Mouse (Mus musculus) lung, embryonic 14.5 days (tissue): ENCODE measurements around the gene Zfp747. TPM values are rescaled to one million over a fixed set of nuclear protein-coding genes. Genes with fewer than 3 reads are reported as not detected.

Experiments used
- ATAC-seq: fragments of 200-750 bp; cut with Nextera tagmentation; 2 replicates; pipeline ENCODE4 v1.8.0; 2017; ENCODE audit warnings: mild to moderate bottlenecking, moderate TSS enrichment, moderate library complexity; ENCODE audit not compliant: insufficient read depth
- DNase-seq: peaks from one replicate; pipeline ENCODE4 v3.0.0-alpha.2; 2015
- H3K27ac ChIP-seq: fragments of 300-500 bp; sonication (generic); 2 replicates; pipeline ENCODE4 v1.5.1; 2014; ENCODE audit warnings: low read depth, mild to moderate bottlenecking, moderate library complexity
- H3K27me3 ChIP-seq: fragments of 300-500 bp; sonication (generic); 2 replicates; pipeline ENCODE4 v1.6.1; 2014; ENCODE audit warnings: low read length, control low read depth; ENCODE audit not compliant: insufficient read depth
- H3K36me3 ChIP-seq: fragments of 300-500 bp; sonication (generic); 2 replicates; pipeline ENCODE4 v1.6.1; 2014; ENCODE audit warnings: control low read depth; ENCODE audit not compliant: insufficient read depth
- H3K4me1 ChIP-seq: fragments of 300-500 bp; sonication (generic); 2 replicates; pipeline ENCODE4 v1.6.1; 2014; ENCODE audit warnings: antibody characterized with exemption, control low read depth; ENCODE audit not compliant: insufficient read depth
- H3K4me2 ChIP-seq: fragments of 300-500 bp; sonication (generic); 2 replicates; pipeline ENCODE4 v1.6.1; 2014; ENCODE audit warnings: mild to moderate bottlenecking
- H3K4me3 ChIP-seq: fragments of 300-500 bp; sonication (generic); 2 replicates; pipeline ENCODE4 v1.5.1; 2014; ENCODE audit warnings: low read depth, low read length
- H3K9ac ChIP-seq: fragments of 300-500 bp; sonication (generic); 2 replicates; pipeline ENCODE4 v1.6.1; 2014
- H3K9me3 ChIP-seq: fragments of 300-500 bp; sonication (generic); 2 replicates; pipeline ENCODE4 v1.6.1; 2016; ENCODE audit warnings: low read depth, low read length, control low read depth
- CTCF ChIP-seq: IDR thresholded peaks from 2 replicates; pipeline ENCODE4 v1.5.1; 2016; ENCODE audit warnings: antibody characterized with exemption, low read depth
- WGBS: fragments of 180-500 bp; shearing (Covaris S2); extraction: QIAGEN DNeasy Blood & Tissue Kit; methylation state at CpG from one replicate; pipeline ENCODE4 v1.1.7; 2014; 5-methylcytosine and 5-hydroxymethylcytosine counted together
- polyA plus RNA-seq: library from polyadenylated mRNA; unstranded; fragments of >200 nt; fragmentation: Nextera tagmentation; extraction: Ambion mirVana; gene quantifications from 2 replicates; pipeline ENCODE4 v1.2.1, GENCODE M21; 2014

The Zfp747 gene
- polyA plus RNA-seq, 1 experiment from 2014 or later: 8.5 TPM

GRCm38 (mm10) chr7:127351230-127352004 lies 24.4 kb downstream of the Zfp747 start:
- Histone ChIP-seq H3K36me3 (no peaks in the 10 kb centered on the region), H3K27ac (no peak overlapping the region), H3K9me3 (no peaks in the 10 kb centered on the region), H3K4me1 (0 out of 2 replicates have a peak, but pooled peaks cover 4% of the 10 kb centered on the region), H3K27me3 (no peaks in the 10 kb centered on the region), H3K9ac (no peak overlapping the region), H3K4me3 (no peak overlapping the region), H3K4me2 (no peak overlapping the region)
- WGBS: 72% methylated on average over 5 of the region's 5 CpGs
- no peak for ATAC-seq
- TF ChIP-seq CTCF: no peak
- DNase-seq: no peak

- no peak for TF ChIP-seq CTCF
- Histone ChIP-seq H3K4me3 (peak overlapping the region; percentile 85), H3K9ac (no peak overlapping the region), H3K27me3 (no peaks in the 10 kb centered on the region), H3K27ac (peak overlapping the region; percentile 94; the same call in 1 of the 2 replicates), H3K4me2 (peak overlapping the region; percentile 66), H3K9me3 (no peaks in the 10 kb centered on the region), H3K36me3 (peaks cover 21% of the 10 kb centered on the region), H3K4me1 (0 out of 2 replicates have a peak, but pooled peaks cover 4% of the 10 kb centered on the region)
- 11% methylated on average over 8 of the region's 8 CpGs for WGBS
- peak; percentile 74 for DNase-seq
- ATAC-seq: no peak
Observed at GRCm38 (mm10) chr7:127346676-127347075, 29.2 kb downstream of the Zfp747 start.

- Histone ChIP-seq H3K9ac (peak within 1 kb of the TSS; percentile 92), H3K27me3 (no peaks in the 10 kb centered on the region), H3K4me3 (peak within 1 kb of the TSS; percentile 85), H3K36me3 (peaks cover 28% of the 10 kb centered on the region), H3K4me2 (peak within 1 kb of the TSS; percentile 66), H3K27ac (peak within 1 kb of the TSS; percentile 94), H3K4me1 (0 out of 2 replicates have a peak, but pooled peaks cover 4% of the 10 kb centered on the region), H3K9me3 (no peaks in the 10 kb centered on the region)
- peak; percentile 94 for DNase-seq
- under 1% methylated on average over 71 of the region's 76 CpGs for WGBS
- peak; percentile 93 for ATAC-seq
- no peak for TF ChIP-seq CTCF
Observed at GRCm38 (mm10) chr7:127345512-127346325, 30.1 kb downstream of the Zfp747 start, which contains the start of gene Zfp768. Gene Zfp768 (minus strand): TSS chr7:127345589.

- no peak for TF ChIP-seq CTCF
- DNase-seq (peak; percentile 56), ATAC-seq (peak; percentile 29; the same call in 1 of the 2 replicates)
- Histone ChIP-seq H3K27me3 (no peaks in the 10 kb centered on the region), H3K9me3 (no peaks in the 10 kb centered on the region), H3K9ac (peak overlapping the region; percentile 92), H3K4me3 (peak overlapping the region; percentile 85), H3K4me1 (0 out of 2 replicates have a peak, but pooled peaks cover 4% of the 10 kb centered on the region), H3K27ac (peak overlapping the region; percentile 94), H3K4me2 (peak overlapping the region; percentile 66), H3K36me3 (peaks cover 28% of the 10 kb centered on the region)
- under 1% methylated on average over 41 of the region's 42 CpGs for WGBS
Observed at GRCm38 (mm10) chr7:127345092-127345491, 30.8 kb downstream of the Zfp747 start.

- H3K27me3 ChIP-seq: no peaks in the 10 kb centered on the region
- peaks cover 28% of the 10 kb centered on the region for H3K36me3 ChIP-seq
- H3K27ac ChIP-seq: no peak overlapping the region
- peak overlapping the region; percentile 66 for H3K4me2 ChIP-seq
- 0 out of 2 replicates have a peak, but pooled peaks cover 4% of the 10 kb centered on the region for H3K4me1 ChIP-seq
- no peak for TF ChIP-seq CTCF
- WGBS: 89% methylated on average over 8 of the region's 8 CpGs
- ATAC-seq: no peak
- H3K9me3 ChIP-seq: no peaks in the 10 kb centered on the region
- peak overlapping the region; percentile 85 for H3K4me3 ChIP-seq
- H3K9ac ChIP-seq: peak overlapping the region; percentile 92
- no peak for DNase-seq
Observed at GRCm38 (mm10) chr7:127344371-127344770, 31.5 kb downstream of the Zfp747 start.

GRCm38 (mm10) chr7:127343351-127344019 lies 32.4 kb downstream of the Zfp747 start:
- Histone ChIP-seq H3K4me3 (no peak overlapping the region), H3K36me3 (peaks cover 28% of the 10 kb centered on the region), H3K4me1 (0 out of 2 replicates have a peak, but pooled peaks cover 4% of the 10 kb centered on the region), H3K27ac (no peak overlapping the region), H3K9me3 (no peaks in the 10 kb centered on the region), H3K9ac (no peak overlapping the region), H3K27me3 (no peaks in the 10 kb centered on the region), H3K4me2 (no peak overlapping the region)
- no peak for TF ChIP-seq CTCF
- DNase-seq (no peak), ATAC-seq (no peak)
- 91% methylated on average over 38 of the region's 38 CpGs for WGBS
